Mouse (Mus musculus): ENCODE measurements around the gene Gdf3. TPM values are rescaled to one million over a fixed set of nuclear protein-coding genes. Genes with fewer than 3 reads are reported as not detected.
"Not testable (repeated sequence)": the region's sequence is repeated elsewhere in the genome, so short reads cannot be mapped to it uniquely, and the experiment has no call there.

The Gdf3 gene
- polyA plus RNA-seq, 1 experiment: not detected

DNA sequence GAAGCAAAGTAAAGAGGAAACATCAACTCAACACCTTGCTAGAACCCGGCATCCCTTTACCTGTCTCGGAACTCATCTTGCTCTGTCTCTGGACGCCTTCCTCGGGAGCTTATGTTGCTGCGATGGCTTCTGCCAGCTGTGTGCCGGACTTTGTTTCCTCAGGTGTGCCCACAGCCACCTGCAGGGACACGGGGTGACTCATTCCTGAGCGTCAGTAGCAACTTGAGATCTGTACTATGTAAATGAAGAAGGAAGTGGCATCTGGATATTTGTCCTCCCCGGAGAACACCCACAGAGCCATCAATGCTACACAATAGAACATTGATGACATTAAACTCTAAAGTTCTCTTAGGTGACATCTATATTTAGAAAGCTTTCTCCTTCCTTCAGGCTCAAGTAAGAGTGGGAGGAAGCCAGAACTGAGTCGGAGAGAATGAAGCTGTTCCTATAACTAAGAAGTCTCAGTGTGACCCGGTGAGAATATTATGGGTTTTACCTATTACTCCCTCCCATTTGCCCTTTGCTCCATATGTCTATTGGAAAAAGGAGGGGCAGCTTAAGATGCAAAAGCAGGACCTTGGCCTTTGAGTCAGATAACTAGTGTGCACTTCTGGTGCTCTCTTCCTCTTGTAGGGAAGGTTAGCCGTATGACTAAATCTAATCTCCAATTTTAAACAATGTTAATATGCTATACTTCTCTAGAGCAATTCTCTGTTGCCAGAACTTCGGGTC is 18.7 kb downstream of the Gdf3 start:
- WGBS: 28% methylated on average over 13 of the region's 13 CpGs
- Histone ChIP-seq H3K36me3 (ENCODE audit: control insufficient read depth, insufficient read depth, low read length) (peaks cover 14% of the 10 kb centered on the region), H3K4me3 (ENCODE audit: low read depth, low read length) (peak overlapping the region; percentile 62), H3K27me3 (ENCODE audit: control insufficient read depth, insufficient read depth, low read length) (no peaks in the 10 kb centered on the region), H3K4me1 (ENCODE audit: control insufficient read depth, insufficient read depth, insufficient read length, low read length) (peaks cover 12% of the 10 kb centered on the region; the same call in 1 of the 2 replicates), H3K27ac (ENCODE audit: insufficient read depth, low read depth, low read length) (peak overlapping the region; percentile 99)
- TF ChIP-seq CTCF (IDR thresholded peaks at IDR 0.05; ENCODE audit: extremely low read depth, insufficient read length, insufficient replicate concordance, low read depth, low read length) (no peak; the same call in 1 of the 2 replicates), POLR2A (IDR thresholded peaks at IDR 0.05; ENCODE audit: low read depth, low read length) (peak; percentile 87)

GRCm38 (mm10) chr6:122579086-122579485 is 30.8 kb downstream of the Gdf3 start:
- H3K4me3 ChIP-seq (ENCODE audit: low read depth, low read length): no peak overlapping the region
- H3K27me3 ChIP-seq (ENCODE audit: control insufficient read depth, insufficient read depth, low read length): no peaks in the 10 kb centered on the region
- no peak overlapping the region for H3K27ac ChIP-seq (ENCODE audit: insufficient read depth, low read depth, low read length)
- H3K4me1 ChIP-seq (ENCODE audit: control insufficient read depth, insufficient read depth, insufficient read length, low read length): no peaks in the 10 kb centered on the region
- WGBS: 74% methylated on average over 1 of the region's 1 CpGs
- TF ChIP-seq POLR2A (IDR thresholded peaks at IDR 0.05; ENCODE audit: low read depth, low read length): no peak
- TF ChIP-seq CTCF (IDR thresholded peaks at IDR 0.05; ENCODE audit: extremely low read depth, insufficient read length, insufficient replicate concordance, low read depth, low read length): no peak
- peaks cover 35% of the 10 kb centered on the region for H3K36me3 ChIP-seq (ENCODE audit: control insufficient read depth, insufficient read depth, low read length)

GRCm38 (mm10) chr6:122577030-122577429 is 32.9 kb downstream of the Gdf3 start:
- no peak for TF ChIP-seq CTCF (IDR thresholded peaks at IDR 0.05; ENCODE audit: extremely low read depth, insufficient read length, insufficient replicate concordance, low read depth, low read length)
- TF ChIP-seq POLR2A (IDR thresholded peaks at IDR 0.05; ENCODE audit: low read depth, low read length): no peak
- Histone ChIP-seq H3K4me1 (ENCODE audit: control insufficient read depth, insufficient read depth, insufficient read length, low read length) (peaks cover 5% of the 10 kb centered on the region; the same call in 1 of the 2 replicates), H3K27ac (ENCODE audit: insufficient read depth, low read depth, low read length) (no peak overlapping the region), H3K27me3 (ENCODE audit: control insufficient read depth, insufficient read depth, low read length) (no peaks in the 10 kb centered on the region), H3K36me3 (ENCODE audit: control insufficient read depth, insufficient read depth, low read length) (peaks cover 31% of the 10 kb centered on the region), H3K4me3 (ENCODE audit: low read depth, low read length) (no peak overlapping the region)
- 94% methylated on average over 3 of the region's 3 CpGs for WGBS

DNA sequence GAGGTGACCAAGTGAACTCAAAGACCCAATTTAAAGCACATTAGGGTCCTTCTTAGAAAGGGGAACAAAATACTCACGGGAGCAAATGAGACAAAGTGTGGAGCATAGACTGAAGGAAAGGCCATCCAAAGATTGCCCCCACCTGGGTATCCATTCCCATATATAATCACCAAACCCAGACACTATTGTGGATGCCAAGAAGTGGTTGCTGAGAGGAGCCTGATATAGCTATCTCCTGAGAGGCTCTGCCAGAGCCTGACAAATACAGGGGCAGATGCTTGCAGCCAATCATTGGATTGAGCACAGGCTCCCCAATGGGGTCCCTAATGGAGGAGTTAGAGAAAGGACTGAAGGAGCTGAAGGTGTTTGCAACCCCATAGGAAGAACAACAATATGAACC is 34.9 kb downstream of the Gdf3 start:
- H3K27me3 ChIP-seq (ENCODE audit: control insufficient read depth, insufficient read depth, low read length); H3K4me3 ChIP-seq (ENCODE audit: low read depth, low read length); H3K4me1 ChIP-seq (ENCODE audit: control insufficient read depth, insufficient read depth, insufficient read length, low read length); H3K27ac ChIP-seq (ENCODE audit: insufficient read depth, low read depth, low read length): not testable (repeated sequence)
- peaks cover 16% of the 10 kb centered on the region for H3K36me3 ChIP-seq (ENCODE audit: control insufficient read depth, insufficient read depth, low read length)
- 88% methylated on average over 1 of the region's 1 CpGs for WGBS

DNA sequence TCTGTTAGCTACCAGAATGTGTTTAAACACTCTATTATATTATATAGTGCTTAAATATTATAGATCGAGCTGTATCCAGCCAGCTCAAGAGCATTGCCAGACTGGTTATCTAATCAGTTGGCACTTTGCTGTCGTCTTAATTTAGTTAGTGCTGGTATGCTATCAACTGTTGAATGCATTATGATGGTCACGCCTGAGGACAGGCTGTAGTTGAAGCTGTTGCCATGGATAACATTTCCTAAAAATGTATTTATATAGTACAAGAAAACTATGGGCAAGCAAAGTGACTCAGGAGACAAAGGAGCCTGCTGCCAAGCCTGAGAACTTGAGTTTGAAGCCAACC is 38.3 kb downstream of the Gdf3 start:
- no peak for TF ChIP-seq CTCF (IDR thresholded peaks at IDR 0.05; ENCODE audit: extremely low read depth, insufficient read length, insufficient replicate concordance, low read depth, low read length)
- TF ChIP-seq POLR2A (IDR thresholded peaks at IDR 0.05; ENCODE audit: low read depth, low read length): no peak
- Histone ChIP-seq H3K4me1 (ENCODE audit: control insufficient read depth, insufficient read depth, insufficient read length, low read length) (peaks cover 7% of the 10 kb centered on the region; the same call in 1 of the 2 replicates), H3K36me3 (ENCODE audit: control insufficient read depth, insufficient read depth, low read length) (no peaks in the 10 kb centered on the region), H3K27ac (ENCODE audit: insufficient read depth, low read depth, low read length) (0 out of 2 replicates have a peak overlapping the region, but pooled peaks have one; percentile 20), H3K27me3 (ENCODE audit: control insufficient read depth, insufficient read depth, low read length) (no peaks in the 10 kb centered on the region), H3K4me3 (ENCODE audit: low read depth, low read length) (no peak overlapping the region)
- 23% methylated on average over 3 of the region's 3 CpGs for WGBS

DNA sequence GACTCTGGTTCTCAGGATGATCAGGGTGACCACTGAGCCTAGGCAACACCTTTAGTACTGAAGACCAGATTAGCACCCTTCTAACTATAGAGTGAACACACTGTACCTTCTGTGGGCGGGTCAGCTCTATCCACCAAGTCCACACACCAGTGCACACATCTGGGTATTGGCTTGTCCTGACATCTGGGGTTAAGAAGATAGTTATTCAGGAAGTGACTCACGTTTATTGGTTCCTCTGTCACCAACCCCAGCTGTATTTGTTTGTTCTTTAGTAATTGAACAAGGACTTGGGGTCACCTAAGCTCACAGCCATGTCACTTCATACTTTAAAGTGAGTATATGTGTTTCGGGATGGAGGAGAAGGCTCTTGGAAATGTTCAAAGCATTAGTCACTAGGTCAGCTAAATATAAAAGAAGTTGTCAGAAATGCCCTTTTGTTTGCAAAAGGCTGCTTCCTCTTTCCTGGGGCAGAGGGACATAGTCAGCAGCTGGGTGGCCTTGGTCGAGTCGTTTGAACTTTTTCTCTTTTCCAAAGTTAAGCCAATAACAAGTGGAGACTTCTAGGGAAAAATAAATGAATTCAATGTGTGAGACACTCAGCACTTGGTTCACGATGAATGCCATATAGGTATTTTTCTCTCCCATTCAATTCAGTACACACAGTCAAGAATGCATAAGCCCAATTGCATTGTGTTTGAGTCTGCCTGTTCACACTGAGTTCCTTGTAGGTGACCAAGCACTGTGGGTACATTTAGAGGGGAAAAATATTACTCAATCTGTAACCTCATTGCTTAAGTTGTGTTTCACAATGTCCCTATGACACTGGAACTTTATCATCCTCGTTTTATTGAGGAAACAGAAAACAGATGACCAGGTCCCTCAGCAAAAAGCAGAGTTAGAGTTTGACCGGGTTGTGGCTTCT is 38.9 kb downstream of the Gdf3 start:
- Histone ChIP-seq H3K4me3 (ENCODE audit: low read depth, low read length) (no peak overlapping the region), H3K4me1 (ENCODE audit: control insufficient read depth, insufficient read depth, insufficient read length, low read length) (peaks cover 7% of the 10 kb centered on the region; the same call in 1 of the 2 replicates), H3K36me3 (ENCODE audit: control insufficient read depth, insufficient read depth, low read length) (no peaks in the 10 kb centered on the region), H3K27ac (ENCODE audit: insufficient read depth, low read depth, low read length) (peak overlapping the region; percentile 56), H3K27me3 (ENCODE audit: control insufficient read depth, insufficient read depth, low read length) (no peaks in the 10 kb centered on the region)
- no peak for TF ChIP-seq POLR2A (IDR thresholded peaks at IDR 0.05; ENCODE audit: low read depth, low read length)
- TF ChIP-seq CTCF (IDR thresholded peaks at IDR 0.05; ENCODE audit: extremely low read depth, insufficient read length, insufficient replicate concordance, low read depth, low read length): no peak
- WGBS: 19% methylated on average over 8 of the region's 8 CpGs

DNA sequence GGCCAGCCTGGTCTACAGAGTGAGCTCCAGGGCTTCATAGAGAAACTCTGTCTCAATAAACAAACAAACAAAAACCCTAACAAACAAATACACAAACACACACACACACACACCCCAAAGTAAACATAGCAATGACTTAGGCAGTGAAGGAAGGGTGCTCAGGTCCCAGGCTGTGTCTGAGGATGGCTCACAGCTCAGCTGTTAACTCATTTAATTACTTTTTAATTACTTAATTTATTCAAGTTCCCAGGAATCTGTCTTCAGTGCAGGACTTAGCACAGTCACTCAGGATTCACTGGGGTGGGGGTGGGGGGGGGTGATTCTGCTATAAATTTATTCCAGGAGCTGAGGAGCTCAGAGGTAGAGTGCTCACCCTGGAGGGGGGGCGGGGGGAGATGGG is 40.1 kb downstream of the Gdf3 start:
- H3K27me3 ChIP-seq (ENCODE audit: control insufficient read depth, insufficient read depth, low read length): no peaks in the 10 kb centered on the region
- whole genome bisulfite sequencing: 82% methylated on average over 1 of the region's 1 CpGs
- no peaks in the 10 kb centered on the region for H3K36me3 ChIP-seq (ENCODE audit: control insufficient read depth, insufficient read depth, low read length)
- peaks cover 13% of the 10 kb centered on the region; the same call in 1 of the 2 replicates for H3K4me1 ChIP-seq (ENCODE audit: control insufficient read depth, insufficient read depth, insufficient read length, low read length)
- no peak overlapping the region for H3K4me3 ChIP-seq (ENCODE audit: low read depth, low read length)
- no peak overlapping the region for H3K27ac ChIP-seq (ENCODE audit: insufficient read depth, low read depth, low read length)
- TF ChIP-seq CTCF (IDR thresholded peaks at IDR 0.05; ENCODE audit: extremely low read depth, insufficient read length, insufficient replicate concordance, low read depth, low read length) (no peak), POLR2A (IDR thresholded peaks at IDR 0.05; ENCODE audit: low read depth, low read length) (no peak)
